Mouse (Mus musculus) midbrain, embryonic 11.5 days (tissue): ENCODE measurements around the gene Fem1b. TPM values are rescaled to one million over a fixed set of nuclear protein-coding genes. Genes with fewer than 3 reads are reported as not detected.
"Not testable (repeated sequence)": the region's sequence is repeated elsewhere in the genome, so short reads cannot be mapped to it uniquely, and the experiment has no call there.

Experiments used
- ATAC-seq: fragments of 200-750 bp; cut with Nextera tagmentation; 2 replicates; pipeline ENCODE4 v1.8.0; 2017; ENCODE audit warnings: moderate TSS enrichment, moderate library complexity; ENCODE audit not compliant: low FRiP score
- DNase-seq: peaks from one replicate; pipeline ENCODE4 v3.0.0; 2015; ENCODE audit warnings: low spot score; ENCODE audit errors: missing footprints
- H3K27ac ChIP-seq: fragments of 300-500 bp; sonication (generic); 2 replicates; pipeline ENCODE4 v1.5.1; 2014; ENCODE audit warnings: low read depth, low read length
- H3K27me3 ChIP-seq: fragments of 300-500 bp; sonication (generic); 2 replicates; pipeline ENCODE4 v1.6.1; 2014; ENCODE audit warnings: mild to moderate bottlenecking, low read length, moderate library complexity, mixed read lengths; ENCODE audit not compliant: control insufficient read depth, insufficient read depth
- H3K36me3 ChIP-seq: fragments of 300-500 bp; sonication (generic); 2 replicates; pipeline ENCODE4 v1.6.1; 2014; ENCODE audit warnings: mild to moderate bottlenecking, low read length, moderate library complexity, mixed read lengths; ENCODE audit not compliant: control insufficient read depth, insufficient read depth
- H3K4me1 ChIP-seq: fragments of 300-500 bp; sonication (generic); 2 replicates; pipeline ENCODE4 v1.6.1; 2014; ENCODE audit warnings: low read length; ENCODE audit not compliant: control insufficient read depth, insufficient read depth
- H3K4me2 ChIP-seq: fragments of 300-500 bp; sonication (generic); 2 replicates; pipeline ENCODE4 v1.6.1; 2014; ENCODE audit warnings: mild to moderate bottlenecking, moderate library complexity
- H3K4me3 ChIP-seq: fragments of 300-500 bp; sonication (generic); 2 replicates; pipeline ENCODE4 v1.5.1; 2014; ENCODE audit warnings: low read depth, low read length
- H3K9ac ChIP-seq: fragments of 300-500 bp; sonication (generic); 2 replicates; pipeline ENCODE4 v1.6.1; 2014; ENCODE audit warnings: low read length
- H3K9me3 ChIP-seq: fragments of 300-500 bp; sonication (generic); 2 replicates; pipeline ENCODE4 v1.6.1; 2016; ENCODE audit warnings: low read length; ENCODE audit not compliant: control insufficient read depth
- WGBS: fragments of 180-500 bp; shearing (Covaris S2); extraction: QIAGEN DNeasy Blood & Tissue Kit; methylation state at CpG from one replicate; pipeline ENCODE4 v1.1.7; 2014; 5-methylcytosine and 5-hydroxymethylcytosine counted together
- polyA plus RNA-seq: library from polyadenylated mRNA; unstranded; fragments of >200 nt; fragmentation: Nextera tagmentation; extraction: Ambion mirVana; gene quantifications from 2 replicates; pipeline ENCODE4 v1.2.1, GENCODE M21; 2014

Fem1b gene
- polyA plus RNA-seq = 62.5 and 63.7 TPM in 2 replicates

DNA sequence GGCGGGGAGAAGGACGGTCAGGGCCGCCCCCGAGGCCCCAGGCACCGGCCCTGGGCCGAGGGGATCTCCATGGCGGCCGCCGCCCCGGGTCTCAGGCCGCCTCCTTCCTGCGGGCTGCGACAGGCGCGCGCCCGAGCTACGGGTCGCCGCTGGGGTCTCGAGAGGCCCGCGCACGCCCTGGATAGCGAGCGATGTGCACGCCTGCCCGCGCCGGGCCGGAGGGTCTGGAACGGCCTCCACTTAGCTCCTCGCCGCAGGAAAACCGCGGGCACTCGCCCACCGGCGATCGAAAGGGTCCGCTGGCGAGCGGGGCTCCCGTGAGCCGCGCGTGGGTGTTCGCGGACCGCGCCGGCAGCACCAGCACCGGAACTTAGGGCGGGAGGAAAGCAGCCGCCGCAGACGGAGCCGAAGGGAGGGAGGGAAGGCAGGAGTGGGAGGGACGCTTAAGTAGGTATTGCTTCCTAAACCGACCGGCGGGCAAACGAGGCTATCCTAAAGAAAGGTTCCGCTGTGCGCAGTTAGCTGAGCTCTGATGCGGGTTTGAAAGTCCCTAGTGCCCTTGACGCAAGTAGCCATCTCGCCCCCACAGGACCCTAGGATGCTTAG is at the start of gene Fem1b:
TSS of gene Fem1b (minus strand) at position 419 of the 606 bp plus-strand sequence.
- peak; percentile 91 for ATAC-seq
- Histone ChIP-seq H3K36me3 (no peaks in the 10 kb centered on the region), H3K9ac (peak within 1 kb of the TSS; percentile 95), H3K4me1 (peaks cover 14% of the 10 kb centered on the region), H3K27ac (peak within 1 kb of the TSS; percentile 96), H3K27me3 (no peaks in the 10 kb centered on the region), H3K9me3 (no peaks in the 10 kb centered on the region), H3K4me2 (peak within 1 kb of the TSS; percentile 90), H3K4me3 (peak within 1 kb of the TSS; percentile 99)
- peak; percentile 99 for DNase-seq
- under 1% methylated on average over 67 of the region's 68 CpGs for WGBS

DNA sequence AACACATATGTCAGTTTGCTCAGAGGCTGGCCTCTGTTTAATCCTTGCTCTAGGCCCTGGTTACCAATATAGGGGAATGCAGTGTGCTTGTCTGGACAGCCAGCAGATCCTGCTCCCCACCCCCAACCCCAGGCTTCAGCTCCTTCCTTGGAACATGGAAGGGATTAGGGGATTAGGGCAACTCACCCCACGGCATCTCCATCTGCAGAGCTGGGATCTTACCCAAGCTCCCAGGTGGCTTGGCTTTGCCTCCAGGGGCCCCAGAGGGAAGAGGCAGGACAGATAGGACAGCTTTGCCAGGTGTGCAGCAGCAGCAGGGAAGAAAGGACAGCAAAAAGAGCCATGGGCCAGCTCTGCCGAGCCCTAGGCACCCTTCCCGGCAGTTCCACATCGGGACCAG is 49.1 kb upstream of the Fem1b start:
- 49% methylated on average over 4 of the region's 4 CpGs for WGBS

DNA sequence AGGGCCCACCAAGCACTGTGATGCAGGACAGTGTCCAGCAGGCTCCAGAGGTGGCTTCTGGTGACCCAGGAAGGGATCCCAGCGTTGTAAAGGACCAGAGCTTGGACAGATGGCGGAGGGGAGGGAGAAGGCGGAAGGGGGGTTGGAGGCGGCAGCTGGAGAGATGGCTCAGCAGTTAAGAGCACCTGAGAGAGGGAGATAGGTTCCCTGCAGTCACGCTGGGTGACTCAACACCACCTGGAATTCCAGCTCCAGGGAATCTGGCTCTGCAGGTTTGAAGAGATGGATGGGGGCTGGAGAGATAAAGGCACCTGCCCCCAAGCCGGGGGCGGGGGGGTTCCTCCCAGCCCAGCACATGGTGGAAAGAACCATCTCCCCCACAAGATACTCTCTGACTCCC is 48.4 kb upstream of the Fem1b start:
- not testable (repeated sequence) for H3K36me3 ChIP-seq, H3K9ac ChIP-seq, H3K4me3 ChIP-seq, H3K27me3 ChIP-seq, H3K27ac ChIP-seq, H3K9me3 ChIP-seq, DNase-seq, H3K4me1 ChIP-seq, ATAC-seq, H3K4me2 ChIP-seq
- 67% methylated on average over 6 of the region's 7 CpGs for WGBS

More for the DNA sequence above, 49.1 kb upstream of the Fem1b start:
- DNase-seq (no peak), ATAC-seq (no peak)
- Histone ChIP-seq H3K4me1 (peaks cover 6% of the 10 kb centered on the region; the same call in 1 of the 2 replicates), H3K4me3 (no peak overlapping the region), H3K27ac (no peak overlapping the region), H3K4me2 (no peak overlapping the region), H3K9ac (no peak overlapping the region), H3K27me3 (no peaks in the 10 kb centered on the region), H3K9me3 (no peaks in the 10 kb centered on the region), H3K36me3 (no peaks in the 10 kb centered on the region)

DNA sequence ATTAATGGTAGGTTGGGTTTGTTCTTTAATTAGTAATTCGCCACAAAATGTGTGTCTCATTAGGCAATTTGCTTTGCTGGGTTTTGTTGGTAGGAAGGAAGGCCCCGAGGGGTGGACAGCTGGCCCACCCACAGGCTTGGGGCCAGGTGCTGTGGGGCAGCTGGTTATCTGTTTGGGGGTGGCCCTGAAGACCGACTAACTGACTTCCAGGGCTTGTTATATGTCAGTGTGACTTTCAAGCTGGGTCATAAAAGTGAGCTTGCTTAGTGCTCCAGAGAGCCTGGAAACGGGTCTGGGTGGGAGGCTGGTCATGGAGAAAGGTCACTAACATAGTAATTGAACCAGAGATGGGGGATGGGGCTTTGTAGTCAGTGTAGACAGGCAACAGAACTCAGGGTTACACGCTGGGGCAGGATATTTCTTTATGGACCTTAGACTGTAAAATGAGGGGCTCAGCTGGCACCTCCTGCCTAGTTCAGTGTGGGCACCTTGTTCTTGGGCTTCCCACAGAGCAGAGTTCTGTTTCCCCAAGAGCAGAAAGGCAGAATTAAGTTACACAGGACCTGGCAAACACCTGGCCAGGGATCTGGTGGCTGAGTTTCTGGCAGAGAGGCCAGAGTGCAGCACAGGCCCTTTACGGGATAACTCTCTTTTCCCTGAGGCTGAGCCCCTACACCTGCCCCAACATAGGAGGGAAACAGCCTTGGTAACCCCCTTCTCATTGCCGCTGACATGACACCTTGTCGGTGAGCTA is 46.7 kb upstream of the Fem1b start:
- 68% methylated on average over 8 of the region's 8 CpGs for WGBS
- Histone ChIP-seq H3K36me3 (no peaks in the 10 kb centered on the region), H3K9me3 (no peaks in the 10 kb centered on the region), H3K4me2 (no peak overlapping the region), H3K27me3 (no peaks in the 10 kb centered on the region), H3K27ac (no peak overlapping the region), H3K4me3 (no peak overlapping the region), H3K9ac (no peak overlapping the region), H3K4me1 (peaks cover 6% of the 10 kb centered on the region; the same call in 1 of the 2 replicates)
- DNase-seq (no peak), ATAC-seq (no peak)

DNA sequence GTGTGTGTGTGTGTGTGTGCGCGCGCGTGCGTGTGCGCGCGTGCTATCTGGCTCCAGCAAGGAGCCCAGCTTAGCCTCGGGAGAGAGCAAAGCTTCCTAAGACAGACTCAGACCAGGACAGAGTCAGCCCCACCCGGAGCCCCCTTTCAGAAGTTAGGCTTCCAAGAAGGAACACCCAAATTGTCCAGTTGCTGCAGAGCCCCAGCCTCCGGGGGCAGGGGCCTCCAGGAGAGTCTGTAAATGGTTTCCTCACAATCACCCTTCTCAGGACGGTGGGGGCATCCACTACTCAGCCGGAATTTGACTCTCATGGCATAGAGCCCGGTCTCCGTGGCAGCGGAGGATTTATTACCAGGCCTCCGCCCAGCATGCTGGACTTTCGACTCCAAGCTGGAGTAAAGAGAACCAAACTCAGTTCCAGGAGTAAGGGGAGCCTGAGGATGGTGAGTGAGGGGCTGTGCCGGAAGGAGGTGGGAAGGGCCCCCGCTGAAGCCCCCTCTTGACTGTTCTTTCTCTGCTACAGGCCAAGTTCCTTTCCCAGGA is 46.1 kb upstream of the Fem1b start, which contains the start of gene Calml4:
TSS of gene Calml4 (plus strand) at position 362 of the 543 bp plus-strand sequence.
- Histone ChIP-seq H3K9me3 (no peaks in the 10 kb centered on the region), H3K27me3 (no peaks in the 10 kb centered on the region), H3K4me2 (no peak within 1 kb of the TSS), H3K36me3 (no peaks in the 10 kb centered on the region), H3K4me1 (peaks cover 6% of the 10 kb centered on the region; the same call in 1 of the 2 replicates), H3K9ac (no peak within 1 kb of the TSS), H3K4me3 (no peak within 1 kb of the TSS), H3K27ac (no peak within 1 kb of the TSS)
- DNase-seq = no peak
- 66% methylated on average over 20 of the region's 20 CpGs for WGBS
- ATAC-seq = no peak

DNA sequence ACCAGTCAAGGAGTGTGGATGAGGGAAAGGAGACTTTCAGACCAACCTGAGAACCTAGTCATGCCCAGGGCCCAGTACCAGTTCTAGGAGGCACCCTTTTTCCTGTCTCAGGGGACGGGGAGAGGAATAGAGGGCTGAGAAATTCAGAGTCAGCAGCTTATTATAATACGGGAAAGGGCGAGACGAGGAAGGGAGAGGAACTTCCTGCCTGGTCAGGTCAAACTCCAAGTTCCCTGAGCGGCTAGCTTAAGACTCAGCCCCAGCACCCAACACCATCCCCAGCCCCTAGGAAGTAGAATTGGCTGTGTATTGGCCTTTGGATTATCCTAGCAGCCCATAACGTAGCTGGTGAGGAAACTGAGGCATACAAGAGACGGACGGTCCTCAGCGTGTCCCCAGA is 45.5 kb upstream of the Fem1b start:
- Histone ChIP-seq H3K36me3 (no peaks in the 10 kb centered on the region), H3K4me3 (no peak overlapping the region), H3K27me3 (no peaks in the 10 kb centered on the region), H3K4me1 (peaks cover 6% of the 10 kb centered on the region; the same call in 1 of the 2 replicates), H3K4me2 (no peak overlapping the region), H3K9me3 (no peaks in the 10 kb centered on the region), H3K27ac (no peak overlapping the region), H3K9ac (no peak overlapping the region)
- DNase-seq (no peak), ATAC-seq (no peak)
- 82% methylated on average over 9 of the region's 9 CpGs for WGBS

DNA sequence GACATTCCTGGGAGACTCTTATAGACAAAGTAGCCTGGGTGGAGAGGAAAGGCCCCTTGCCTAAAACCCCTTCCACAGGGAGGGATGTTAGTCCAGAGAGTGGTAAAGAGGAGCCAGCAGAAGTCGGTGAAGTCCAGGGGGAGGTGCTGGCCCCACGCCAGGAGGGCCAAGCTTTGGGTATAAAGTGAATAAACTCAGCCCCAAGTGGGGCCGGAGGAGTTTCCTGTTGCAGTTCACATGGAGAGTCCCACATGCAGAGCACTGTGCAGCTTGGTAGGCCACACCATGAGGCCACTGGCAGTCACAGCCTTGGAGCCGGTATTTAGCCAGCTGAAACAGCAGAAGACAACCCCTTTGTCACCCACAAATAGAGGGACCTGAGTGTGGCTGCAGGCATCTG is 42.7 kb upstream of the Fem1b start:
- H3K4me3 ChIP-seq = no peak overlapping the region
- no peak overlapping the region for H3K9ac ChIP-seq
- no peak for ATAC-seq
- H3K36me3 ChIP-seq = no peaks in the 10 kb centered on the region; the same call in 1 of the 2 replicates
- H3K27me3 ChIP-seq = no peaks in the 10 kb centered on the region
- peaks cover 6% of the 10 kb centered on the region; the same call in 1 of the 2 replicates for H3K4me1 ChIP-seq
- no peaks in the 10 kb centered on the region for H3K9me3 ChIP-seq
- H3K27ac ChIP-seq = no peak overlapping the region
- no peak overlapping the region for H3K4me2 ChIP-seq
- WGBS = 64% methylated on average over 4 of the region's 4 CpGs
- DNase-seq = no peak

GRCm38 (mm10) chr9:62851571-62851970 is 39.8 kb upstream of the Fem1b start:
- Histone ChIP-seq H3K9ac (no peak overlapping the region), H3K9me3 (no peaks in the 10 kb centered on the region), H3K4me3 (no peak overlapping the region), H3K4me2 (no peak overlapping the region), H3K36me3 (no peaks in the 10 kb centered on the region; the same call in 1 of the 2 replicates), H3K27ac (no peak overlapping the region), H3K4me1 (no peaks in the 10 kb centered on the region), H3K27me3 (no peaks in the 10 kb centered on the region)
- ATAC-seq = no peak
- DNase-seq = no peak
- 67% methylated on average over 2 of the region's 2 CpGs for WGBS

DNA sequence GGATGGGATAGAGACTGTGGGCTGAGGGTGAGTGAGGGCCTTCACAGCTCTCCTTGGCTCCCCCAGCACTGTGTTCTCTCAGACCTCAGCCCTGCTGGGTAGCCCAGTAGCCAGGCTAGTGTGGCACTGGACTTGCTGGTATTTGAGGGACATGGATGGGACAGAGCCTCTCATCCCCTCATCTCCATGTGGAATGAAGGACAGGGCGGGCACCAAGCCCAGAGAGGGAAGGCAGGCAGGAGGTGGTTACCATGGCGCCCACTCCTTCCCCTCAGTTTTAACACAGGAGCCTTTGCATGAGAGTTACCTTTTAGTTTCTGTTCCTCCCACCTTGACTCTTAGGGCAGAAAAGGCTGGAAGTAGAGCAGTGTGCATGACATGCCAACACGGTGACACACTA is 36.9 kb upstream of the Fem1b start:
- Histone ChIP-seq H3K4me2 (no peak overlapping the region), H3K4me3 (no peak overlapping the region), H3K27me3 (no peaks in the 10 kb centered on the region), H3K36me3 (no peaks in the 10 kb centered on the region; the same call in 1 of the 2 replicates), H3K9me3 (no peaks in the 10 kb centered on the region), H3K9ac (no peak overlapping the region), H3K27ac (no peak overlapping the region), H3K4me1 (no peaks in the 10 kb centered on the region)
- DNase-seq (no peak), ATAC-seq (no peak)
- 89% methylated on average over 3 of the region's 3 CpGs for WGBS
